In the genomic region with DNA sequence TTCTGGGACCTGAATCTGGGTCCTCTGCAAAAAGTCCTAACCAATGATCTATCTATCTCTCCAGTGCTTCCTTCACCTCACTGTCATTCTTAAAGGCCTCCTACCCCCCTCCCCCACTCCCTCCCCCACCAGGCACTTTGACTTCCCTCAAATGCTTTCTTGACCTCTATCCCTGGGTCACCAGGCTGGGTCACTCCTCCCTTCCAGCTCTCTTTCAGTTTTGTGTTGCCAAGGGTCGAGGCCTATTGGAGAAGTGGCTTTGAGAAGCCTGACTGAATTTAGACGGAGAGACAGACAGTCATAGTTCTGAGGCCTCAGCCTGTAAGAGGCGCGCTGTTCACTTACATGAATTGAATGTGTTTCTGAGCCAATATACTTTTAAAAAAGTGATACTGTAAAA, we compare ENCODE assay signal across 23 mouse cellular contexts. TPM values are rescaled to one million over a fixed set of nuclear protein-coding genes. Genes with fewer than 3 reads are reported as not detected.
"Had no signal": no experiment of that assay in that cellular context is flagged by ENCODE, and none has a peak within 500 bp of the region (broad histone marks: within the 10 kb centered on the region; RNA-seq: fewer than 3 reads in every experiment).

No protein-coding gene starts in this region.

- H3K27me3 ChIP-seq: lung, embryonic 15.5 days; midbrain, embryonic 12.5 days; neural tube, embryonic 12.5 days; stomach, embryonic 15.5 days had no signal

- H3K4me3 ChIP-seq: lung, embryonic 15.5 days; midbrain, embryonic 10.5 days; midbrain, embryonic 12.5 days; neural tube, embryonic 12.5 days; stomach, embryonic 15.5 days had no signal

- H3K36me3 ChIP-seq: lung, embryonic 15.5 days; midbrain, embryonic 10.5 days; midbrain, embryonic 12.5 days; neural tube, embryonic 12.5 days; stomach, embryonic 15.5 days had no signal

- H3K9me3 ChIP-seq: lung, embryonic 15.5 days; midbrain, embryonic 10.5 days; midbrain, embryonic 12.5 days; neural tube, embryonic 12.5 days; stomach, embryonic 15.5 days had no signal

- ATAC-seq: liver, postnatal 0 days; lung, postnatal 0 days had no signal

- H3K4me1 ChIP-seq: lung, embryonic 15.5 days; midbrain, embryonic 12.5 days; neural tube, embryonic 12.5 days; stomach, embryonic 15.5 days had no signal

- H3K4me2 ChIP-seq: lung, embryonic 15.5 days; midbrain, embryonic 12.5 days; neural tube, embryonic 12.5 days; stomach, embryonic 15.5 days had no signal

- H3K9ac ChIP-seq: liver, postnatal 0 days; lung, embryonic 15.5 days; midbrain, embryonic 12.5 days; neural tube, embryonic 12.5 days; stomach, embryonic 15.5 days had no signal

- DNase-seq: liver, postnatal 0 days; lung, adult 2 months; lung, postnatal 14 days; lung, postnatal 36 days; right cerebral cortex, postnatal 14 days; thymus, postnatal 36 days had no signal

- H3K27ac ChIP-seq: lung, embryonic 15.5 days; midbrain, embryonic 10.5 days; midbrain, embryonic 12.5 days; neural tube, embryonic 12.5 days; stomach, embryonic 15.5 days; stomach, postnatal 0 days had no signal

RNA-seq across cellular contexts. Expression of a gene that starts 24.9 kb away (rescaled TPM):
- total RNA-seq: megakaryocyte, adult 5-6 weeks; megakaryocyte-erythroid progenitor cell, adult 5-6 weeks; midbrain, postnatal 0 days; monocyte, adult 5-6 weeks; neutrophil, adult 5-6 weeks had no signal
- polyA plus RNA-seq: liver, postnatal 0 days; lung, adult 2 months; lung, embryonic 15.5 days; lung, postnatal 0 days; midbrain, embryonic 14.5 days; midbrain, postnatal 0 days; neural tube, embryonic 12.5 days; neural tube, embryonic 14.5 days; spleen, adult 2 months; stomach, embryonic 15.5 days; stomach, postnatal 0 days; testis, adult 2 months; thymus, postnatal 0 days had no signal

RNA-seq across cellular contexts. Expression of a gene that starts 46.3 kb away (rescaled TPM):
- total RNA-seq: megakaryocyte, adult 5-6 weeks; megakaryocyte-erythroid progenitor cell, adult 5-6 weeks; midbrain, postnatal 0 days; monocyte, adult 5-6 weeks; neutrophil, adult 5-6 weeks had no signal
- polyA plus RNA-seq: liver, postnatal 0 days; lung, adult 2 months; lung, embryonic 15.5 days; lung, postnatal 0 days; midbrain, embryonic 10.5 days; midbrain, embryonic 12.5 days; midbrain, embryonic 14.5 days; midbrain, postnatal 0 days; neural tube, embryonic 12.5 days; neural tube, embryonic 14.5 days; spleen, adult 2 months; stomach, embryonic 15.5 days; stomach, postnatal 0 days; thymus, postnatal 0 days had no signal
